Mouse (Mus musculus): ENCODE data around the gene Lrig3. TPM values are rescaled to one million over a fixed set of nuclear protein-coding genes. Genes with fewer than 3 reads are reported as not detected.

Gene Lrig3
- polyA plus RNA-seq, 1 experiment from 2014 or later = 9.8 TPM

DNA sequence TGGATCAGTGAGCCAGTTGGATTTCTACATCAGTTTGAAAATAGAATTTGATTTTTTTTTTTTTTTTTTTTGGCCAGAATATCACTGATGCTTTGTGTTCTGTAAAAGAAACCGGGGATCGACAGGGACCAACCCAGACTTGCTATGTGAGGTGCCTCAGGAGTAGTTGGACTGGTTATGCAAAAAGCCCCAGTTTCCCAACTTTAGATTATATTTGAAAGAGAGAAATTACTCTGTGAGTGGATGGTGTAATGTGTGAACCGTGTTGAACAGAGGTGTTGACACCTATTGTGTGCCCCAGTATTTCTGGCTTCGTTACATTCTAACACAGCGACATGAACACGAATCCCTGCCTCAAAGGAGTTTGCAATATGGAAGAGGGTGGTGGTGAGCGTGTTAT lies 25.9 kb downstream of the Lrig3 start:
- Histone ChIP-seq H3K4me1 (peaks cover 29% of the 10 kb centered on the region), H3K4me3 (no peak overlapping the region), H3K9me3 (replicated peaks) (no peaks in the 10 kb centered on the region), H3K36me3 (peaks cover 45% of the 10 kb centered on the region), H3K27me3 (ENCODE audit: low read depth, poor library complexity, severe bottlenecking) (0 out of 2 replicates have a peak, but pooled peaks cover 4% of the 10 kb centered on the region), H3K27ac (replicated peaks) (no peak overlapping the region)
- WGBS = 94% methylated on average over 7 of the region's 7 CpGs
- DNase-seq (ENCODE audit: low spot score) = no peak

DNA sequence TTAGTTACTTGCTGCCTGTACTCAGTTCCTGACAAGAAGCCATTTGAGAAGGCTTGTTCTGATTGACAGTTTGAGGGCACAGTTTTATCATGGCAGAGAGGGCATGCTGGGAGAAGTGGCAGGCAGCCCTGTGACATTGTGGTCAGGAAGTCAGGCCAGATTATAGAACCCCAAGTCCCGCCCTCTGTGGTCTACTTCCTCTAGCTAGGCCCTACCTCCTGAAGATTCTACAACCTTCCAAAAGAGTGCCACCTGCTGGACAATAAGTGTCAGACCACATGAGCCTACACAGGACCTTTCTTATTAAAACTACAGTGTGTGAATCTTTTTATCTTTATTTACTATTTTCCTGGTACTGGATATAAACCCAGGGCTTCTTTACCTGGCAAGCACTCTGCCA lies 28.9 kb downstream of the Lrig3 start:
- Histone ChIP-seq H3K4me3 (no peak overlapping the region), H3K4me1 (peaks cover 41% of the 10 kb centered on the region), H3K27me3 (ENCODE audit: low read depth, poor library complexity, severe bottlenecking) (0 out of 2 replicates have a peak, but pooled peaks cover 4% of the 10 kb centered on the region), H3K36me3 (peaks cover 45% of the 10 kb centered on the region), H3K27ac (replicated peaks) (no peak overlapping the region), H3K9me3 (replicated peaks) (no peaks in the 10 kb centered on the region)
- 79% methylated on average over 1 of the region's 1 CpGs for WGBS
- no peak for DNase-seq (ENCODE audit: low spot score)

DNA sequence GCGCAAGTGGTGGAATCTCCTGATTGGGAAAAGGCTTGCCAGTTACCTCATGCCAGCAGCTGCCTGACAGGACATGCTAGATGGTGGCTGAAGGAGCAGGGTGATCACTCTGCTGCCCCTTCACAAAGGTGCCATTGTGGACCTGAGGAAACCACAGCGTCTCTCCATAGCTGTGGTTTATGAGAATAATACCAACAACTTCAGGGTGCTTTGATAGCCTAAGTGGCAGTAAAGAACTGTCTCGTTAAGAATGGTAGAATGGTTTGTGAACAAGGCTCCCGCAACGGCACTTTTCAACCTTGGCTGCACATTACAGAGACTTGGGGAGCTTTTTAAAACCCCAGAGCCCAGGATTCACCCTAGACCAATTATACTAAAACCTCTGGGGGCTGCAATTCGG lies 29.7 kb downstream of the Lrig3 start:
- DNase-seq (ENCODE audit: low spot score) = no peak
- WGBS = 86% methylated on average over 6 of the region's 6 CpGs
- 0 out of 2 replicates have a peak, but pooled peaks cover 4% of the 10 kb centered on the region for H3K27me3 ChIP-seq (ENCODE audit: low read depth, poor library complexity, severe bottlenecking)
- no peaks in the 10 kb centered on the region for H3K9me3 ChIP-seq (replicated peaks)
- peaks cover 34% of the 10 kb centered on the region for H3K4me1 ChIP-seq
- no peak overlapping the region for H3K27ac ChIP-seq (replicated peaks)
- peaks cover 54% of the 10 kb centered on the region for H3K36me3 ChIP-seq
- H3K4me3 ChIP-seq = no peak overlapping the region

- Histone ChIP-seq H3K4me1 (peaks cover 25% of the 10 kb centered on the region), H3K36me3 (peaks cover 65% of the 10 kb centered on the region), H3K27me3 (ENCODE audit: low read depth, poor library complexity, severe bottlenecking) (0 out of 2 replicates have a peak, but pooled peaks cover 4% of the 10 kb centered on the region), H3K27ac (replicated peaks) (peak overlapping the region; percentile 19; the same call in 1 of the 2 replicates), H3K4me3 (no peak overlapping the region), H3K9me3 (replicated peaks) (no peaks in the 10 kb centered on the region)
- DNase-seq (ENCODE audit: low spot score) = peak; percentile 30
- WGBS = 43% methylated on average over 9 of the region's 9 CpGs
Measured at GRCm38 (mm10) chr10:125996989-125997388, 31.0 kb downstream of the Lrig3 start.

DNA sequence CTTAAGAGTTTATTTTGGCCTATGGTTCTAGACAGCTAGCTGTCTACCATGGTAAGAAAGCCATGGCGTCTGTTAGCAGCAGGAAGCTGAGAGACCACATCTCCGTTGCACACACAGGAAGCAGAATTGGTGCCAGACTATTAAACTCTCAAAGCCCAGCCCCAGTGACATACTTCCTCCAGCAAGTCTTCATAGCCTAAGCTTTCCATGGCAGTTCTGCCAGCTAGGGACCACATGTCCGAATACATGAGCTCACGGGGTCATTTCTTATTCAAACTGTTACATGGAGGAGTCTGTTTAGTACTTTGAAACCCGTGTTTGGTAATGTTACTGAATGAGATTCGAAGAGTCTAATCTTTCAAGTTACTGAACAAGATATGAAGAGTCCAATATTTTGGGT lies 33.6 kb downstream of the Lrig3 start:
- no peak overlapping the region for H3K4me3 ChIP-seq
- peaks cover 25% of the 10 kb centered on the region for H3K4me1 ChIP-seq
- no peak for DNase-seq (ENCODE audit: low spot score)
- H3K9me3 ChIP-seq (replicated peaks) = no peaks in the 10 kb centered on the region
- H3K27ac ChIP-seq (replicated peaks) = no peak overlapping the region
- H3K36me3 ChIP-seq = peaks cover 85% of the 10 kb centered on the region
- WGBS = 95% methylated on average over 6 of the region's 6 CpGs
- 0 out of 2 replicates have a peak, but pooled peaks cover 4% of the 10 kb centered on the region for H3K27me3 ChIP-seq (ENCODE audit: low read depth, poor library complexity, severe bottlenecking)

DNA sequence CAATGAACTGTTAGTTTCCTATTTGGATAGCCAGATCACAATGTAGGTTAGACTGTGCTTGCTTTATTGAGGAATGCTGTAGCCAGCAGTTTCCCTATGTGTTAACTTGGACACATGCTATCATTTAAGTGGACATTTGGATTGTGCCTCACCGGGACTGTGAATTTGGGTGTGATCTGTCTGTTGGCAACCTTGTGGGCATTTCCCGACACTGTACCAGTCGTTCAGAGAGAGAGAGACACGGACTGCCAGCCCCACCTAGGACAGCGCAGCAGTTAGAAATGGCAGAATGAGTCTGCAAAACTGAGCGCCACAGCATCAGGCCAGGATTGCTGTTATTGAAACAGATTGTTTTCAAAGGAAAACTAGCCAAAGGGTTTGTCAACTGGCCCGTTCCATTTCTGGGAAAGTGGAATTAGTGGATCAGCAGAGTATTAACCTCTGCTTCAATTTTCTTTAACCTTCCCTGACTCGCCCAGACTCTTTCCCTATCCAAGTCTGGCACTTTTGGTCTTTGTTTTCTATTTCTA lies 35.0 kb downstream of the Lrig3 start:
- H3K36me3 ChIP-seq = peaks cover 82% of the 10 kb centered on the region
- no peaks in the 10 kb centered on the region for H3K27me3 ChIP-seq (ENCODE audit: low read depth, poor library complexity, severe bottlenecking)
- H3K9me3 ChIP-seq (replicated peaks) = no peaks in the 10 kb centered on the region
- WGBS = 93% methylated on average over 8 of the region's 8 CpGs
- DNase-seq (ENCODE audit: low spot score) = no peak
- H3K4me1 ChIP-seq = peaks cover 20% of the 10 kb centered on the region
- H3K4me3 ChIP-seq = no peak overlapping the region
- H3K27ac ChIP-seq (replicated peaks) = no peak overlapping the region

DNA sequence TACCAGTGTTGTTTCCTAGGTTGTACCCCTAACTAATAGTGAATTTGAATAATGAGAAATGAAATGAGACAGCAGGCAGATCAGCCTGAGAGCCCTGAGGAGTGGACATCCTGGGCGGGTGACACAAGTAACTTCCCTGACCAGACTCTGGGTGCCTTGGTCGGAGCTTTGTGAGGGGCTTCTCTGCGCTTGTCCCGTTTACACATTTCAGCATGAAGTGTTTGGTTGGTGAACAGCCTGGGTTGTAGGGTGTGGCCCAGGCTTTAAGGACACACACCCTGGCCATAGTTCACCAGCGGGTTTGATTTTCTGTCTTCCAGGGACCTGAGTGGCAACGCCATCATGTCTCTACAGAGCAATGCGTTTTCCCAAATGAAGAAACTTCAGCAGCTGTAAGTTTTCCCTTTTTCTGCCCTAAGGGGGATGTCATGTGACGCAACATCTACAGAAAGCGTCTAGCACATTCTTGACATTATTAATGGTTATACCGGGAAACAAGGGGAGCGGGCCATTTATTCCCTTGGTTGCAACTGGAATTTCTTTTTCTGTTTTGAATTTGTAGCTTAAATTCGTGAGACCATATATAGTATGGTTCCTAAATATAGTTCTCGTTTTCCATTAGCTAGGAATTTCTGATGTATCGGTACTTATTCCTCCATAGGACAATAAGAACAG lies 36.2 kb downstream of the Lrig3 start:
- Histone ChIP-seq H3K27ac (replicated peaks) (no peak overlapping the region), H3K4me3 (no peak overlapping the region), H3K27me3 (ENCODE audit: low read depth, poor library complexity, severe bottlenecking) (no peaks in the 10 kb centered on the region), H3K4me1 (peaks cover 9% of the 10 kb centered on the region), H3K36me3 (peaks cover 84% of the 10 kb centered on the region), H3K9me3 (replicated peaks) (no peaks in the 10 kb centered on the region)
- no peak for DNase-seq (ENCODE audit: low spot score)
- 92% methylated on average over 14 of the region's 14 CpGs for WGBS

DNA sequence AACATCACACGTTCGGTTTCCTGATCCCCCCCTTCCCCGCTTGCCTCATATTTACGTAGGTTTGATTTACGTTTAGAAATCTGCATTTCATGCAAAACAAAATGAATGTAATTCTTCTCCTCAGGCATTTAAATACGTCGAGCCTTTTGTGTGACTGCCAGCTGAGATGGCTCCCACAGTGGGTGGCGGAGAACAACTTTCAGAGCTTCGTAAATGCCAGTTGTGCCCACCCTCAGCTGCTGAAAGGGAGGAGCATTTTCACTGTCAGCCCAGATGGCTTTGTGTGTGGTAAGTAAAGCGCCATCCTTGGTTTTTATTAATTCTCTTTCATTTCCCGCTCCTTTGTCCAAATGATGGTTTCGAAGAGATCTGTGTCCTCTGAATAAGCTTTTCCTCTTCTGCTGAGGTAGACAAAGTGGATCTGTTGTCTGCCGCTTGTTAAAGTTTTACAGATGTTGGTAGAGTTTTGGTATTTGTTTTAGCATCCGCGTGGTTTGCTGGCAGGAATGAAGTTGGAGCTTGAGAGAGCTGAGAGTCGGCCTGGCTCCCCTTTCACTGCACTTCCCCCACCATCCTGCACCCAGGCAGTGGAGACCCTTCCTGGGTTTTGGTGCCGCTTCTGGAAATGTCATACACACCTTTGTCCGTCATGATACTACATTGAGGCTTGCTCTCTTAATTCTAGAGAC lies 37.0 kb downstream of the Lrig3 start:
- peaks cover 89% of the 10 kb centered on the region for H3K36me3 ChIP-seq
- H3K4me1 ChIP-seq = peaks cover 2% of the 10 kb centered on the region
- no peak overlapping the region for H3K4me3 ChIP-seq
- WGBS = 87% methylated on average over 18 of the region's 18 CpGs
- H3K27me3 ChIP-seq (ENCODE audit: low read depth, poor library complexity, severe bottlenecking) = no peaks in the 10 kb centered on the region
- DNase-seq (ENCODE audit: low spot score) = no peak
- H3K9me3 ChIP-seq (replicated peaks) = no peaks in the 10 kb centered on the region
- H3K27ac ChIP-seq (replicated peaks) = no peak overlapping the region

DNA sequence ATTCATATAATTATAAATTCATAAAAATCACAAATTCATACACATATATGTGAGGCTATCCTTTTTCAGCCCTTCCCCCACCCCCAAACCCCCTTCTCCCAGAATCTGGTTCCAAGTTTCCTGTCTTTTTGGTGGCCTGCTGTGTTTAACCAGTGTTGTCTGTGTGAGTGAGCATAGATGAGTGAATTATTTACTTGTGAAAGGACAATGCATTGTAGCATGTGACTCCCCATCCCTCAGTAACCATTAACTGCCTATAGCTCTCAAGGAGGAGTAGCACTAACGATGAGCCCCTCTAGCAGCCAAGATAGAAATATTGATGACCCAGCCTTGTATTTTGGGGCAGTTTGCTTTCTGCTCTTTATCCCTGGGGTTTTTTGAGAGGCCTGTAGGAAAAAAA lies 37.9 kb downstream of the Lrig3 start:
- Histone ChIP-seq H3K27me3 (ENCODE audit: low read depth, poor library complexity, severe bottlenecking) (no peaks in the 10 kb centered on the region), H3K4me3 (no peak overlapping the region), H3K36me3 (peaks cover 92% of the 10 kb centered on the region), H3K4me1 (no peaks in the 10 kb centered on the region), H3K27ac (replicated peaks) (no peak overlapping the region), H3K9me3 (replicated peaks) (no peaks in the 10 kb centered on the region)
- no peak for DNase-seq (ENCODE audit: low spot score)
- 79% methylated on average over 1 of the region's 1 CpGs for WGBS

DNA sequence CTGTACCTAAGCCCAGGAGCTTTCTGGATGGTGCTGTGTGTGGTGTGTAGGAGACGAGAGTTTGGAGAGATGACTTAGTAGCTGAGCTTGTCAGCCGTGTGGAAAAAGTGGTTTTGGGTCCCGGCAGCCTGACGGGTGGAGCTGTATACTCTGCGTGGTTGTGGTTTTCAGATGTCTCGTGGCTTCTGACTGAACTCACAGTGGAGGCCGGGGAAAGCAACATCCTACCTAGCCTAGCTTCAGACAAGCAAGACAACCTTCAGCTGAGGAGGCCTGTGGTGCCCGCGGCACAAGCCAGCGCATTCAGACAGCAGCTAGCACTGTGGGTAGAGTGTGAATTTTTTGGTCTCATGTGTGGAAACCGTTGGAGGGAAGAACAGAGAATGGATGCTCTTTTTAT lies 47.7 kb downstream of the Lrig3 start:
- Histone ChIP-seq H3K4me3 (no peak overlapping the region), H3K36me3 (peaks cover 97% of the 10 kb centered on the region), H3K4me1 (no peaks in the 10 kb centered on the region), H3K9me3 (replicated peaks) (no peaks in the 10 kb centered on the region), H3K27ac (replicated peaks) (no peak overlapping the region), H3K27me3 (ENCODE audit: low read depth, poor library complexity, severe bottlenecking) (no peaks in the 10 kb centered on the region)
- DNase-seq (ENCODE audit: low spot score) = peak; percentile 7
- WGBS = 91% methylated on average over 11 of the region's 11 CpGs

DNA sequence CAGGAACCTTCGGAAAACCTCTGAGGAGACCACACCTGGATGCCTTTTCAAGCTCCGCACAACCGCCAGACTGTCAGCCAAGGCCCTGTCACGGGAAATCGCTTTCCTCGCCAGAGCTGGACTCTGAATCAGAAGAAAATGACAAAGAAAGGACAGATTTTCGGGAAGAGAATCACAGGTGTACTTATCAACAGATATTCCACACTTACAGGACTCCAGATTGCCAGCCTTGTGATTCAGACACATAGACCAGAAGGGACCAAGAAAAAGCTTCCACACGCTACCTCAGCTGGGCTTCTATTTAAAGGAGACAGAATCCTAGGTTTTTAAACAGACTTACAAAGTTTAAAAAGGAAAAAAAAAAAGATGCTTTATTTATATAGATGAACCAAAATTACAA lies 48.7 kb downstream of the Lrig3 start:
- Histone ChIP-seq H3K27me3 (ENCODE audit: low read depth, poor library complexity, severe bottlenecking) (no peaks in the 10 kb centered on the region), H3K9me3 (replicated peaks) (no peaks in the 10 kb centered on the region), H3K36me3 (peaks cover 87% of the 10 kb centered on the region), H3K27ac (replicated peaks) (no peak overlapping the region), H3K4me1 (no peaks in the 10 kb centered on the region), H3K4me3 (no peak overlapping the region)
- 94% methylated on average over 8 of the region's 8 CpGs for WGBS
- DNase-seq (ENCODE audit: low spot score) = peak; percentile 10

DNA sequence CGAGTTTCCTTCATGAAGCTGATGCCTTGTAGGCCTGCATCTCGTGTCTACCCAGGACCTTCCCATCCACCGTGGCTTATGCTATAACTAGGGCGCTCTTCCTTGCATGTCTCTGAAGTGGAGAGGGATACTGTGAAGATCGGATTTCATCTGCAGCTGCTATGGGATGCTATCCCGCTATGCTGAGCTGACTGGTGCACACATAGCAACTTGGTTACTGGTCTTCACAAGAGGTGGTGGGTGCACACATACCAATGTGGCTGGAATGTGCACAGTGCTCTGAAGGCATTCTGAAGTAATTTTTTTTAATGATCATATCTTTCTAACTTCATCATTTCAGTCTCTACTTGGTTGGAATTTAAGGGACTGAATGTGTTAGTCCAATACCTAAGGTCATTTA lies 49.7 kb downstream of the Lrig3 start:
- no peak for DNase-seq (ENCODE audit: low spot score)
- 91% methylated on average over 6 of the region's 6 CpGs for WGBS
- Histone ChIP-seq H3K36me3 (peaks cover 77% of the 10 kb centered on the region), H3K4me3 (no peak overlapping the region), H3K4me1 (no peaks in the 10 kb centered on the region), H3K27me3 (ENCODE audit: low read depth, poor library complexity, severe bottlenecking) (no peaks in the 10 kb centered on the region), H3K27ac (replicated peaks) (no peak overlapping the region), H3K9me3 (replicated peaks) (no peaks in the 10 kb centered on the region)

- H3K36me3 ChIP-seq = peaks cover 39% of the 10 kb centered on the region
- no peaks in the 10 kb centered on the region for H3K27me3 ChIP-seq (ENCODE audit: low read depth, poor library complexity, severe bottlenecking)
- H3K9me3 ChIP-seq (replicated peaks) = no peaks in the 10 kb centered on the region
- H3K4me1 ChIP-seq = no peaks in the 10 kb centered on the region
- H3K4me3 ChIP-seq = no peak overlapping the region
- no peak overlapping the region for H3K27ac ChIP-seq (replicated peaks)
- peak; percentile 6 for DNase-seq (ENCODE audit: low spot score)
- WGBS = 91% methylated on average over 15 of the region's 15 CpGs
Measured at GRCm38 (mm10) chr10:126019350-126019991, 53.5 kb downstream of the Lrig3 start.
